Mouse (Mus musculus) forebrain, postnatal 0 days (tissue): Measurements from ENCODE around the gene Wwox. TPM values are rescaled to one million over a fixed set of nuclear protein-coding genes. Genes with fewer than 3 reads are reported as not detected.

ENCODE experiments used
- ATAC-seq: fragments of 200-750 bp; cut with Nextera tagmentation; 2 replicates; pipeline ENCODE4 v1.8.0; 2017; ENCODE audit warnings: mild to moderate bottlenecking, moderate library complexity
- DNase-seq: peaks from one replicate; pipeline ENCODE4 v3.0.0-alpha.2; 2015
- H3K27ac ChIP-seq: fragments of 300-500 bp; sonication (generic); 2 replicates; pipeline ENCODE4 v1.5.1; 2014; ENCODE audit warnings: low read depth, mild to moderate bottlenecking, antibody characterized with exemption, low read length, moderate library complexity, mixed read lengths
- H3K27me3 ChIP-seq: fragments of 300-500 bp; sonication (generic); 2 replicates; pipeline ENCODE4 v1.6.1; 2014; ENCODE audit warnings: mild to moderate bottlenecking, low read length, mixed read lengths; ENCODE audit not compliant: insufficient read depth
- H3K36me3 ChIP-seq: fragments of 300-500 bp; sonication (generic); 2 replicates; pipeline ENCODE4 v1.6.1; 2014; ENCODE audit warnings: mild to moderate bottlenecking, moderate library complexity; ENCODE audit not compliant: insufficient read depth
- H3K4me1 ChIP-seq: fragments of 300-500 bp; sonication (generic); 2 replicates; pipeline ENCODE4 v1.6.1; 2014; ENCODE audit warnings: antibody characterized with exemption; ENCODE audit not compliant: insufficient read depth
- H3K4me2 ChIP-seq: fragments of 300-500 bp; sonication (generic); 2 replicates; pipeline ENCODE4 v1.6.1; 2014; ENCODE audit warnings: low read depth, mild to moderate bottlenecking, moderate library complexity
- H3K4me3 ChIP-seq: fragments of 300-500 bp; sonication (generic); 2 replicates; pipeline ENCODE4 v1.5.1; 2014; ENCODE audit warnings: low read depth, low read length, mixed read lengths
- H3K9ac ChIP-seq: fragments of 300-500 bp; sonication (generic); 2 replicates; pipeline ENCODE4 v1.6.1; 2014; ENCODE audit warnings: mild to moderate bottlenecking
- H3K9me3 ChIP-seq: fragments of 300-500 bp; sonication (generic); 2 replicates; pipeline ENCODE4 v1.6.1; 2016; ENCODE audit warnings: low read length
- CTCF ChIP-seq: sonication (generic); IDR thresholded peaks from 2 replicates; pipeline ENCODE4 v1.5.1; 2016; ENCODE audit warnings: antibody characterized with exemption, control low read depth, low read depth
- WGBS: fragments of 180-500 bp; shearing (Covaris S2); extraction: QIAGEN DNeasy Blood & Tissue Kit; methylation state at CpG from one replicate; pipeline ENCODE4 v1.1.7; 2014; 5-methylcytosine and 5-hydroxymethylcytosine counted together
- polyA plus RNA-seq: library from polyadenylated mRNA; unstranded; fragments of >200 nt; fragmentation: Nextera tagmentation; extraction: Ambion mirVana; gene quantifications from 2 replicates; pipeline ENCODE4 v1.2.1, GENCODE M21; 2015
- total RNA-seq: library from RNA; depleted of rRNA; stranded (reverse); fragments of >200 nt; gene quantifications from 2 replicates; pipeline ENCODE4 v1.2.3, GENCODE M21; 2014

Gene Wwox
- total and polyA plus RNA-seq, 2 experiments from 2014 or later: 13.2 to 17.3 TPM

DNA sequence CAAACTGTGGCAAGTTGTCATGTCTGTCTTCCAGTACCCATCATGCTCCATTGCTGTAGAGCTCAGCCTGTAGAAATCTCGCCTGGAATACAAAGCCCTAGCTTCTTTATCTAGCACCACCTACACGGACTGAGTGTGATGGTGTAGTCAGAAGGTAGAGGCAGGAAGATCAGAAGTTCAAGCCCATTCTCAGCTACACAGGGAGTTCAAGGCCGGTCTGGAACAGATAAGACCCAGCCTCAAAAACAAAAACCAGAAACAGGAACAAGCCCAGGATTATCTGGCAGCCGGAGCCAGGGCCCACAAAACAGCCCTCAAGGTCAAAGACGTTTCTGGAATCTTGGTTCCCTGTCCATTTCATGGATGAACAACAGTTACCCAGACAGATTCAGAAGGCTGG, 629.3 kb downstream of the Wwox start:
- DNase-seq (no peak), ATAC-seq (no peak)
- Histone ChIP-seq H3K27ac (no peak overlapping the region), H3K36me3 (no peaks in the 10 kb centered on the region), H3K27me3 (0 out of 2 replicates have a peak, but pooled peaks cover 3% of the 10 kb centered on the region), H3K4me2 (no peak overlapping the region), H3K9ac (no peak overlapping the region), H3K4me1 (no peaks in the 10 kb centered on the region), H3K9me3 (no peaks in the 10 kb centered on the region), H3K4me3 (no peak overlapping the region)
- WGBS: 80% methylated on average over 5 of the region's 5 CpGs
- TF ChIP-seq CTCF: no peak

- TF ChIP-seq CTCF: no peak
- ATAC-seq (no peak), DNase-seq (no peak)
- Histone ChIP-seq H3K36me3 (no peaks in the 10 kb centered on the region), H3K27ac (no peak overlapping the region), H3K4me1 (no peaks in the 10 kb centered on the region), H3K27me3 (0 out of 2 replicates have a peak, but pooled peaks cover 3% of the 10 kb centered on the region), H3K9me3 (no peaks in the 10 kb centered on the region), H3K4me2 (no peak overlapping the region), H3K4me3 (no peak overlapping the region), H3K9ac (no peak overlapping the region)
- 42% methylated on average over 3 of the region's 3 CpGs for WGBS
These were observed 630.8 kb downstream of the Wwox start for GRCm38 (mm10) chr8:115070225-115070624.

DNA sequence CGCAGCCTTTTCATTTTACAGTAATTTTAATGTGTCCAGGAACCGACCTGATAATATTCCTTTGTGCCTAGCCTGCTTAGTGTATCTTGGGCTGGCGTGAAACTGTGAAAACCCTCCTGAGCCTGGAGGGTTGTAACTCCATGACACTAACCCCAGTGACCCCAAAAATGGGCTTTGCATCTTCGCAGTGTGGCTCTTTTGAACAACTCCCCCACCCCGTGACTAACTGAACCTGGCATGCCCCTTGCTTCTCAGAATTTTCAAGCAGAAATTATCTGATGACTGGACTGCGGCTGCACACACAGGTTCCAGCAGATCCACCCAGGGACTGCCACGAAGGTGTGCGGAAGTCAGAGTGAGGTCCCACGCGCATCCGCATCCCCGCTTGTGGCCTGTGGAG, 631.8 kb downstream of the Wwox start:
- Histone ChIP-seq H3K27me3 (0 out of 2 replicates have a peak, but pooled peaks cover 3% of the 10 kb centered on the region), H3K9me3 (no peaks in the 10 kb centered on the region), H3K27ac (no peak overlapping the region), H3K4me1 (no peaks in the 10 kb centered on the region), H3K36me3 (no peaks in the 10 kb centered on the region), H3K4me2 (no peak overlapping the region), H3K4me3 (no peak overlapping the region), H3K9ac (no peak overlapping the region)
- DNase-seq (no peak), ATAC-seq (no peak)
- no peak for TF ChIP-seq CTCF
- WGBS: 95% methylated on average over 12 of the region's 12 CpGs

DNA sequence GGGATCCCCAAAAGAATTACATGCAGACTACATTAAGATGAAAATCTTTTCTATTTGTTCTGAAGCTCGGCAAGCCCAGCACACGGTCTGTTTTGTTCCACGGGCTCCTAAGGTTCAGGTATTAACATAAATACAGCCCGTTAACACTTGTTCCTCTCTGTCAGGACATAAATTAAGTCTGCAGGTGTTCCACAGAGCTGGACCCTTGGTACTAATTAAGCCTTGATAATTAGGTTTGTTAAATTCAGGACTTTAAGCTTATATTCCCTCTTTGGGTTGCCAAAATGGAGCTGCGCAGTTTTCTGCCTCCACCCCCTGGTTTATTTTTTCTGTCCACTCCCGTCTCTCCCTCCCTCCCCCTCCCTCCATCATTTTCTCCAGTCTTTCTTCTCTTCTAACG, 638.8 kb downstream of the Wwox start:
- Histone ChIP-seq H3K4me1 (no peaks in the 10 kb centered on the region), H3K9ac (no peak overlapping the region), H3K4me3 (no peak overlapping the region), H3K9me3 (no peaks in the 10 kb centered on the region), H3K36me3 (no peaks in the 10 kb centered on the region), H3K27me3 (no peaks in the 10 kb centered on the region), H3K4me2 (no peak overlapping the region), H3K27ac (no peak overlapping the region)
- ATAC-seq (no peak), DNase-seq (no peak)
- 17% methylated on average over 7 of the region's 7 CpGs for WGBS
- TF ChIP-seq CTCF: no peak

- DNase-seq: no peak
- Histone ChIP-seq H3K9ac (no peak overlapping the region), H3K4me3 (no peak overlapping the region), H3K27ac (no peak overlapping the region), H3K36me3 (no peaks in the 10 kb centered on the region), H3K4me1 (no peaks in the 10 kb centered on the region), H3K27me3 (no peaks in the 10 kb centered on the region), H3K9me3 (no peaks in the 10 kb centered on the region), H3K4me2 (no peak overlapping the region)
- TF ChIP-seq CTCF: no peak
- ATAC-seq: no peak
- WGBS: 48% methylated on average over 7 of the region's 7 CpGs
These were observed 642.1 kb downstream of the Wwox start for GRCm38 (mm10) chr8:115081302-115082207.

- Histone ChIP-seq H3K9ac (no peak overlapping the region), H3K4me2 (no peak overlapping the region), H3K27ac (no peak overlapping the region), H3K27me3 (no peaks in the 10 kb centered on the region), H3K4me1 (no peaks in the 10 kb centered on the region), H3K36me3 (no peaks in the 10 kb centered on the region), H3K4me3 (no peak overlapping the region), H3K9me3 (no peaks in the 10 kb centered on the region)
- DNase-seq (no peak), ATAC-seq (no peak)
- peak; percentile 37 for TF ChIP-seq CTCF
These were observed 648.7 kb downstream of the Wwox start for GRCm38 (mm10) chr8:115088162-115088561.

GRCm38 (mm10) chr8:115089744-115090143, 650.3 kb downstream of the Wwox start:
- Histone ChIP-seq H3K4me2 (no peak overlapping the region), H3K36me3 (no peaks in the 10 kb centered on the region), H3K27me3 (no peaks in the 10 kb centered on the region), H3K9ac (no peak overlapping the region), H3K4me3 (no peak overlapping the region), H3K9me3 (no peaks in the 10 kb centered on the region), H3K27ac (no peak overlapping the region), H3K4me1 (no peaks in the 10 kb centered on the region)
- TF ChIP-seq CTCF: no peak
- no peak for ATAC-seq
- 53% methylated on average over 7 of the region's 7 CpGs for WGBS
- no peak for DNase-seq
